Mouse (Mus musculus) hindbrain, postnatal 0 days (tissue): ENCODE data around the gene Zfp472. TPM values are rescaled to one million over a fixed set of nuclear protein-coding genes. Genes with fewer than 3 reads are reported as not detected.

Experiments used
- ATAC-seq: fragments of 200-750 bp; cut with Nextera tagmentation; 2 replicates; pipeline ENCODE4 v1.8.0; 2017; ENCODE audit warnings: mild to moderate bottlenecking, moderate TSS enrichment, moderate library complexity
- DNase-seq: peaks from one replicate; pipeline ENCODE4 v3.0.0-alpha.2; 2015; ENCODE audit warnings: low spot score
- H3K27ac ChIP-seq: fragments of 300-500 bp; sonication (generic); 2 replicates; pipeline ENCODE4 v1.5.1; 2014; ENCODE audit warnings: mild to moderate bottlenecking
- H3K27me3 ChIP-seq: fragments of 300-500 bp; sonication (generic); 2 replicates; pipeline ENCODE4 v1.6.1; 2014; ENCODE audit warnings: low read length, mixed read lengths; ENCODE audit not compliant: insufficient read depth
- H3K36me3 ChIP-seq: fragments of 300-500 bp; sonication (generic); 2 replicates; pipeline ENCODE4 v1.6.1; 2014; ENCODE audit warnings: low read length, mixed read lengths; ENCODE audit not compliant: insufficient read depth
- H3K4me1 ChIP-seq: fragments of 300-500 bp; sonication (generic); 2 replicates; pipeline ENCODE4 v1.6.1; 2014; ENCODE audit warnings: antibody characterized with exemption, low read length, mixed read lengths; ENCODE audit not compliant: insufficient read depth
- H3K4me2 ChIP-seq: fragments of 300-500 bp; sonication (generic); 2 replicates; pipeline ENCODE4 v1.6.1; 2014; ENCODE audit warnings: low read depth, mild to moderate bottlenecking, low read length, moderate library complexity, mixed read lengths
- H3K4me3 ChIP-seq: fragments of 300-500 bp; sonication (generic); 2 replicates; pipeline ENCODE4 v1.5.1; 2014; ENCODE audit warnings: low read length
- H3K9ac ChIP-seq: fragments of 300-500 bp; sonication (generic); replicated peaks from 2 replicates; pipeline ENCODE4 v1.6.1; 2014; ENCODE audit warnings: mild to moderate bottlenecking, low read length, moderate library complexity, mixed read lengths
- H3K9me3 ChIP-seq: fragments of 300-500 bp; sonication (generic); 2 replicates; pipeline ENCODE4 v1.6.1; 2016; ENCODE audit warnings: low read length, mixed read lengths
- CTCF ChIP-seq: IDR thresholded peaks from 2 replicates; pipeline ENCODE4 v1.5.1; 2016; ENCODE audit warnings: antibody characterized with exemption, control low read depth, low read depth
- WGBS: fragments of 180-500 bp; shearing (Covaris S2); extraction: QIAGEN DNeasy Blood & Tissue Kit; methylation state at CpG from one replicate; pipeline ENCODE4 v1.1.7; 2014; 5-methylcytosine and 5-hydroxymethylcytosine counted together
- polyA plus RNA-seq: library from polyadenylated mRNA; unstranded; fragments of >200 nt; fragmentation: Nextera tagmentation; extraction: Ambion mirVana; gene quantifications from 2 replicates; pipeline ENCODE4 v1.2.1, GENCODE M21; 2015
- total RNA-seq: library from RNA; depleted of rRNA; stranded (reverse); fragments of >200 nt; gene quantifications from 2 replicates; pipeline ENCODE4 v1.2.3, GENCODE M21; 2014

Gene Zfp472
- total and polyA plus RNA-seq, 2 experiments from 2014 or later, result 5.9 to 6.5 TPM

- TF ChIP-seq CTCF, result peak; percentile 73
- Histone ChIP-seq H3K9ac (no peak overlapping the region), H3K27ac (no peak overlapping the region), H3K36me3 (no peaks in the 10 kb centered on the region), H3K4me1 (no peaks in the 10 kb centered on the region), H3K4me2 (0 out of 2 replicates have a peak overlapping the region, but pooled peaks have one; percentile 25), H3K27me3 (no peaks in the 10 kb centered on the region), H3K4me3 (no peak overlapping the region), H3K9me3 (no peaks in the 10 kb centered on the region)
- ATAC-seq, result peak; percentile 41; the same call in 1 of the 2 replicates
- 28% methylated on average over 16 of the region's 16 CpGs for WGBS
- DNase-seq, result peak; percentile 73
Measured at GRCm38 (mm10) chr17:32951441-32951840, 14.2 kb upstream of the Zfp472 start.

GRCm38 (mm10) chr17:32965253-32965622 lies 376 bp upstream of the Zfp472 start:
- WGBS, result 0% methylated on average over 14 of the region's 14 CpGs
- Histone ChIP-seq H3K27ac (peak overlapping the region; percentile 71), H3K4me1 (peaks cover 12% of the 10 kb centered on the region), H3K9ac (peak overlapping the region; percentile 60), H3K27me3 (no peaks in the 10 kb centered on the region), H3K4me3 (peak overlapping the region; percentile 60), H3K9me3 (no peaks in the 10 kb centered on the region), H3K4me2 (peak overlapping the region; percentile 81), H3K36me3 (no peaks in the 10 kb centered on the region)
- no peak for TF ChIP-seq CTCF
- DNase-seq (no peak), ATAC-seq (no peak; the same call in 1 of the 2 replicates)

GRCm38 (mm10) chr17:32981361-32981760 lies 15.7 kb downstream of the Zfp472 start:
- Histone ChIP-seq H3K36me3 (peaks cover 26% of the 10 kb centered on the region), H3K9me3 (no peaks in the 10 kb centered on the region), H3K4me3 (no peak overlapping the region), H3K4me1 (no peaks in the 10 kb centered on the region), H3K27me3 (no peaks in the 10 kb centered on the region), H3K9ac (no peak overlapping the region), H3K27ac (no peak overlapping the region), H3K4me2 (no peak overlapping the region)
- 92% methylated on average over 4 of the region's 4 CpGs for WGBS
- no peak for TF ChIP-seq CTCF
- no peak for DNase-seq
- ATAC-seq, result no peak

DNA sequence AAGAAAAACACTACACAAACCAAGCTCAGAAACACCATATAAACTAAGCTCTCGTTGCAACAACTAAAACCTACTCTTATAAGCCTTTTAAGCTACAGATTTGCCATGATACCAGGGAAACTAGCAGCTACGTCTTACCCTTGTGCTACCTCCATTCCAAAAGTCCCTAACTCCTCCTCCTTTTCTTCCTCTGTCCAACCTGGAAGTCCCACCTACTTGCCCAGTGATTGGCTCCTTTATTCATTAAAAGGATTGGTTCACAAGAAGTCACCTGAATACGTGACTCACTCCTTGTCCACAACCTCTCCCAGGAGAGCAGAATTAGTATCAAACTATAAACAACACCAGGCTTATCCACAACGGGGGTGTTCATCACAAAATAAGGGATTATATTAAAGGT lies 20.7 kb downstream of the Zfp472 start:
- no peaks in the 10 kb centered on the region for H3K4me1 ChIP-seq
- DNase-seq (no peak), ATAC-seq (no peak)
- no peaks in the 10 kb centered on the region for H3K27me3 ChIP-seq
- no peak for TF ChIP-seq CTCF
- H3K9ac ChIP-seq, result no peak overlapping the region
- H3K27ac ChIP-seq, result no peak overlapping the region
- 74% methylated on average over 4 of the region's 4 CpGs for WGBS
- no peaks in the 10 kb centered on the region for H3K9me3 ChIP-seq
- no peaks in the 10 kb centered on the region; the same call in 1 of the 2 replicates for H3K36me3 ChIP-seq
- H3K4me3 ChIP-seq, result no peak overlapping the region
- H3K4me2 ChIP-seq, result no peak overlapping the region

- Histone ChIP-seq H3K27ac (0 out of 2 replicates have a peak overlapping the region, but pooled peaks have one; percentile 93), H3K27me3 (no peaks in the 10 kb centered on the region), H3K9me3 (peaks cover 2% of the 10 kb centered on the region; the same call in 1 of the 2 replicates), H3K9ac (peak overlapping the region; percentile 85), H3K36me3 (peaks cover 6% of the 10 kb centered on the region; the same call in 1 of the 2 replicates), H3K4me3 (peak overlapping the region; percentile 80), H3K4me1 (peaks cover 10% of the 10 kb centered on the region; the same call in 1 of the 2 replicates), H3K4me2 (peak overlapping the region; percentile 83)
- DNase-seq (peak; percentile 18), ATAC-seq (no peak)
- TF ChIP-seq CTCF, result peak; percentile 31
- 69% methylated on average over 12 of the region's 12 CpGs for WGBS
Measured at GRCm38 (mm10) chr17:32991965-32992698, 26.5 kb downstream of the Zfp472 start.

DNA sequence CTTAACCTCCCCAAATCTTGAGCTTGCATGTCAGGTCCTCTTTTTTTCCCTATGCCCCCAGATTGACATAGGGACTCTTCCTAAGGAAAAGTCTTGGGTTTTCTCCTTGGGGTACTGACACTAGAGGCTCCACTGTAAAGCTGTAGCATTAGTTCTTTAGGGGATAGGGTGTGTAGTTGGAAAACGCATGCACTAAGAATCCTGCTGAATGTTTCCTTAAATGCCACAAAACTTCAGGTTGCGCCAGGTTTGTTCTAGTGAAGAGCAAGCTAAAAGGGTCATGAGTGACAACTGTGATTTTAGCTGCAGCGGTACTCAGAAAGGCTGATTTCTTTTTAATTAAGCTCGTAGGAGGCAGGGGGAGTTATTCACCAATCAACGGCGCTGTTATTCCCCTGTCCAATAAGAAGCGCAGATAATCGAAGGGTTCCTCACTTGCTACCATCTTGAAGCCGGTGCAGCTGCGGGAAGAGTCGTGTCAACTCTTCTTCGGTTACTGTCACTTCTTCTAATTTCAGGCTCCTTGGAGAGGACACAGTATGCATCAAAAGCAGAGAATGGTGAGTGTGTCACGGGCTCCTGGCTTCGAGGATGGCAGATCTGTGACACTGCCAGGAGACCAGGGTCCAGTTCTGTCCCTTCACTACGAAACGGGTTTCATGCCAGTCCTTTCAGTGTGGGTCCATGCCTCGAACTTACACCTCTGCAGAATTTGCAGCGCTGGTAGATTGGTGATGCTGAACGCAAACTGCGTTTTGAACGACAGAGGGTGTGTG lies 27.3 kb downstream of the Zfp472 start, which contains the start of gene Zfp952:
TSS of gene Zfp952 (plus strand) at position 431 of the 776 bp plus-strand sequence.
- Histone ChIP-seq H3K4me1 (peaks cover 10% of the 10 kb centered on the region; the same call in 1 of the 2 replicates), H3K4me2 (peak within 1 kb of the TSS; percentile 83), H3K9ac (peak within 1 kb of the TSS; percentile 85), H3K9me3 (peaks cover 2% of the 10 kb centered on the region; the same call in 1 of the 2 replicates), H3K27ac (peak within 1 kb of the TSS; percentile 93), H3K27me3 (no peaks in the 10 kb centered on the region), H3K36me3 (peaks cover 6% of the 10 kb centered on the region; the same call in 1 of the 2 replicates), H3K4me3 (peak within 1 kb of the TSS; percentile 80)
- DNase-seq (peak; percentile 94), ATAC-seq (peak; percentile 99)
- under 1% methylated on average over 21 of the region's 21 CpGs for WGBS
- TF ChIP-seq CTCF, result no peak; the same call in 1 of the 2 replicates
